Mouse (Mus musculus): ENCODE measurements at regions not wholly inside any gene's neighbourhood (a gene's known extent, or its start where the extent isn't known, plus 50 kb on each side); places are given as distances from the start of the nearest gene placed in this dataset.

- no peak for DNase-seq (ENCODE audit: low spot score in 2 of 2)
These were observed 271.9 kb upstream of the Mettl25 start for GRCm38 (mm10) chr10:106113083-106113482.

DNA sequence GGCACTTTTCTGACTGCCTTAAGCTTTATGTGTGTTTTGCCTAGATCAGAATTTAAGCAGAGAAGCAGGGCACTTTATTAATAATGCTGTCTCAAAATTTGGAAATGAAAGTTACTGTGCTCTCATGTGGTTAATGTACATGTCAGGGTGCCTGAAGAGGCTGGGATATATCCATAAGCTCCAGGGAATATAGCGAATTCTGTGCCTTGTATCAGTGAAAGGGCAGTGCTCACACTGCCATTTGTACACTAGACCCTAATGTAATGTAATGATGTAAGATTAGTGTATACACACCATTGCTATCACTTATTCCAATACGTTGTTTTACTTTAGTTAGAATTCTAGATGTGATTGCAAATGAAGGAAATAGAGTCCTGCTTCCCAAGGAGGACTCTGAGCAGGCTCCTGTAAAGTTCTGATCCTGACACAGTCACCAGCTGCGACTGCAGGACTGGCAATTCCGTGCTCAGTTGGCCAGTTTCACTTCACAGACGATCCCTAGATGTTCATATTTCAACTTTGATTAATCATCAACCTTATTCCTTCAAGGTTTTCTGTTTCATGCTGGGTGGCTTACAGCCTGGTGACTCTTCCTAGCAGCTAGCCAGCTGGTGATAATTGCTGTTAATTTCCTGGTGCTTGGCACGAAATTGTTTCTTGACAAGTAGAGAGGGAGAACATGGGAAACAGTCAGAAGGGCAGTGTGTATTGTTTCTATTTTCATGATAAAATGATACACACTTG is 273.7 kb upstream of the Mettl25 start:
- no peak for DNase-seq (ENCODE audit: low spot score in 2 of 2)

DNA sequence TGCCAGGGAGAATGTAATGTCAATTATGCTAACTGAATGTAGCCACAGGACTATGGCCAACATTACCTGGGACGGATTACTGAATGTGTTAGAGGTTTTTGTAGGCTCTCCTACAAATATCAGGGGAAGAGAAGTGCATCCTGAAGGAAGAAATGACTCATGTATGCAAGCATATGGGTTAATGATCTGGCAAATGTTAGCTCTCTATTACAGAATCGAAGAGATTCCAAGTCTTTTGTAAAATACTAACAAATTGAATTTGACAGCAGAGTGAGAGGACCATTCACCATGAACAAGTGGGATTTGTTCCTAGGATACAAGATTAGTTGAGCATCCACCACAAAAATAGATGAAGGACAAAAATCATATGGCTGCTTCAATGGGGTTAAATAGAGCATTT is 280.6 kb upstream of the Mettl25 start:
- peak in 1 of 2 experiments; percentile 26 for DNase-seq (ENCODE audit: low spot score in 2 of 2)

DNA sequence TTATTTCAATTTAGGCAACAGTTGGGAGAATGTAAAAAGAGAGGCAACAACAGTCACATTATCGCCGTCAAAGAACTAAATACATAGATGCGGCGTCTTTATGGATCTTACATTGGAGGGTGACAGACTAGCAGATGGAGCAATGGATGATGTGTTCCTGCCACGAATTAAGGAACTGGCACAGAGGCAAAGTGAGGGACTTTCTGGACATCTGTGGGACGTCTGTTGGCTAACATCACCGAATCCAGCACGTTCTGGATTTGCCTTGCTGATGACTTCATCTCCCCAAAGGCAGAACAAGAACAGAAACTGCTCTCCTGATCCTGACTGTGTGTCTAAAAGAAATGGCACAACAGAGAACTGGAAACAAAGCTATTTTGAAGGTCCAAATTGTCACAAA is 281.8 kb upstream of the Mettl25 start:
- DNase-seq (ENCODE audit: low spot score in 2 of 2): peak; percentile 20 to 49

DNA sequence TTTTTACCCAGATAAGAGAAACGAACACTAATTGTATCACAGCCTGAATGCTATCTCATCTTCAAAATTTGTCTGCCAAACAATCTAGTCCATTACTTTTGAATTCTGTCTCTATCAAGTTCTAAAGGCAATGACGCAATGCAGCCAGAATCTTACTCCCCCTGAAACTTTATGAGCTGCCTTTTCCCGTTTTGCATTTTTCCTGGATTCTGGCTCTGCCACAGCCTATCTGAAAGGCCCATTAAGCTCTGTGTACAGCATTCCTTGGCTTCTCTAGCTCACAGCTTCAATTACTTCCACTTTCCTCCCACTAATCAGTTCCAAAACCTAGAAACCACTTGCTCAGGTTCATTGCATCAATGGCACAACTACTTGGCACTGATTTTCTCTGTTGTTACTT is 298.0 kb upstream of the Ppfia2 start:
- no peak for DNase-seq (ENCODE audit: low spot score in 2 of 2)

- no peak for DNase-seq (ENCODE audit: low spot score in 2 of 2)
These were observed 295.7 kb upstream of the Ppfia2 start for GRCm38 (mm10) chr10:106174433-106174832.

GRCm38 (mm10) chr10:106179651-106180050 is 290.5 kb upstream of the Ppfia2 start:
- no peak for DNase-seq (ENCODE audit: low spot score in 2 of 2)

DNA sequence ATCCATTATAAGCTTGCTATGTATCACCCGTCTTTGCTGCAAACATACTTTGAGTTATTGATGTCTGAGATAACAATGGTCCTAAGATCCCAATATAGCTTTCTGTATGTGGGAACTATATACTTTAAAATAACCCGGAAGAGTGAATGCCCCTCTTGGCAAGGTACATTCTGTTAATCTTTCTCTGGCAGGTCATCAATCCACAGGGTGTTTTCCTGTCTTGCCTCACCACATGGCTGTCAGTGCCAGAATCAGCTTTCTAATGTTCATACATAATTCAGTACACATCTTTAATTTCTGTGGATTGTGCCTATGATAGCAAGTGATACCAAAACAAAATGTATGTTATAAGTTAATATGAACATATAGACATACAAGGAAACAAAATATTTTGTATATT is 267.6 kb upstream of the Ppfia2 start:
- no peak for DNase-seq (ENCODE audit: low spot score in 2 of 2)

DNA sequence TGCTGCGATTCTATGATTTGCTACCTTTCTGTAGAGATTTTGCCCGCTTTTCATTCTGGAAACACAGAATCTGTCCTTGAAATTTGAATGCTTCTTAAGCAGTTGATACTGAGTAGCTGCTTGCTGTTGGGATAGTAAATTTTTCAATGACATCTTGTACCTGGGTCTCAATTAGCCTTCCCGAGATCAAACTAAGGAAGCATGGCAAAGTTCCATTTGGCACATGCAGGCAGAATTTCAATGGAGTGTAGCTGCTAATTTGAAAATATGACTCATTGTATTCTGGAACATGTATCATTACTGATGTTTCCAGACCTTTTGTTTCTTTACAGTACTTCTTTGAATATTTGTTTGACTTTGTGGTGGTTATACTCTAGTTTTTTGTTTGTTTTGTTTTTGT is 245.9 kb upstream of the Ppfia2 start:
- DNase-seq (ENCODE audit: low spot score in 2 of 2): no peak

DNA sequence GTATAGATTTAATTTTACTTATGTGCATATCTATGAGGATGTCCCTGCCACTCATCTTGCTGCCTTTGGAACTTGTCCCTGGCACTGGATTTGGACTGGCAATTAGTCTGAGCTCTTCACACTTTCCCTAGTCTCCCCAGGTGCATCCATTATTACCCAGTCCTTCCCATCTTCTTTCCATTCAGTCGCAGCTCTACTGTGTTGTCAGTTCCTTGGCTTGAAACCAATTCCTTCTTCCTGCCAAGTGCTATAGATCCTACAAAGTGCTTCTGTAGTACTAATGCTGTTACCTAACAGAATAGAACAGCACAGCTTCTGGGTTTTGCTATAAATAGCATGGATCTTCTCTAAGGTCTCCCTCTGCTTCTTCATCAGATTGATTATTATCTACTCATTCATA is 228.0 kb upstream of the Ppfia2 start:
- DNase-seq (ENCODE audit: low spot score in 2 of 2): no peak

- peak in 1 of 2 experiments; percentile 34 for DNase-seq (ENCODE audit: low spot score in 2 of 2)
These were observed 216.0 kb upstream of the Ppfia2 start for GRCm38 (mm10) chr10:106254106-106254505.

DNA sequence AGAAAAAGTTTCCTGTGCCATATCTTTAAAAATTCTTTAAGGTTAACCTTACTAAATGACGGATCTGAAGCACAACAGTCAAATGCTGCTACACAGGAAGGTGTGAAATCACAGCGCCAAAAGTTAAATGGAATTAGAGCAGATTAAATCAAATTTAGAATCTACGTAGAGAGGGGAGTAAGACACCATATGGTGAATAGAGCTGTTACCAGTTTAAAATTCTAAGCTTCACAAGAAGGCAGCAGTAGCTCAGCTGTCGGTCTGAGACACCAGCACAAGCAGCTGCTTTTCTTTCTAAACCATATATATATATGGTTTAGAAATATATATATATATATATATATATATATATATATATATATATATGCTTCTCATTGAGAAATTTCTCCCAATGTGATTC is 210.3 kb upstream of the Ppfia2 start:
- DNase-seq (ENCODE audit: low spot score in 2 of 2): peak in 1 of 2 experiments; percentile 32

GRCm38 (mm10) chr10:106273335-106273734 is 196.8 kb upstream of the Ppfia2 start:
- no peak for DNase-seq (ENCODE audit: low spot score in 2 of 2)

GRCm38 (mm10) chr10:106289951-106290350 is 180.2 kb upstream of the Ppfia2 start:
- DNase-seq (ENCODE audit: low spot score in 2 of 2): no peak

- DNase-seq (ENCODE audit: low spot score in 2 of 2): no peak
These were observed 179.4 kb upstream of the Ppfia2 start for GRCm38 (mm10) chr10:106290736-106291135.

DNA sequence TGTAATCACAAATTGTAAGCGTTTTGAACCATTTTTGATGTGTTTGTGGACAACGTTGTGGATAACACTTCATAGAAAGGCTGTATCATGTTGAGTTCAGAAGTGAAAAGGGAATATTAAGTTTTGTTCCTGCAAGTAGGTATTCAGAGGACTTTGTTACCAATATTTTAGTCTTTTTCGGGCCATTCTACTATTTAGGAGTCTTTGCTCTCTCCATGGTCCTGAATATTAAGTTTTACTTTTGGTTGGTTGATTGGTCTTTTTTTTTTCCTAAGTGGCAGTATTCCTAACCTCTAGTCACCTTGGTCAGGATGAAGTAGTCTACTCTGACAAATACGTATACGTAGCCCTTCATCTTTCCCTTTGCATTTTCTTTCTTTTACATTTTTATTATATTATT is 174.6 kb upstream of the Ppfia2 start:
- DNase-seq (ENCODE audit: low spot score in 2 of 2): no peak

GRCm38 (mm10) chr10:106335166-106335565 is 135.0 kb upstream of the Ppfia2 start:
- DNase-seq (ENCODE audit: low spot score in 2 of 2): no peak

DNA sequence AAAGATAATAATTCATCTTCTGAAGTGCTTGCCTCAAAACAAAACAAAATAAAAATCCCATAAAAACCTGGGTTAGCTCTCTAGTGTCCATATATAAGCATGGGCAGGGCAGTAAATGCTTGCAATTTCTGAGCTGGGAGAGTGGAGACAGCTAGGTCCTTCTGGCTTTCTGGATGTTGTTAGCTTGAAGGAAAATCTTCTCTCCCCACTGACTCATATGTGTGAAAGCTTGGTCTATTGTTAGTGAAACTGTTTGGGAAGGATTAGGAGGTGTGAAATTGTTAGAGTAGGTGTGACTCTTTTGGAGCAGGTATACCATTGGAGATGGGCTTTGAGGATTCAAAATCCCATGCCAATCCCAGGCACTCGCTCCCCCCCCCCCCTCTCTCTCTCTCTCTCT is 118.5 kb upstream of the Ppfia2 start:
- no peak for DNase-seq (ENCODE audit: low spot score in 2 of 2)

DNA sequence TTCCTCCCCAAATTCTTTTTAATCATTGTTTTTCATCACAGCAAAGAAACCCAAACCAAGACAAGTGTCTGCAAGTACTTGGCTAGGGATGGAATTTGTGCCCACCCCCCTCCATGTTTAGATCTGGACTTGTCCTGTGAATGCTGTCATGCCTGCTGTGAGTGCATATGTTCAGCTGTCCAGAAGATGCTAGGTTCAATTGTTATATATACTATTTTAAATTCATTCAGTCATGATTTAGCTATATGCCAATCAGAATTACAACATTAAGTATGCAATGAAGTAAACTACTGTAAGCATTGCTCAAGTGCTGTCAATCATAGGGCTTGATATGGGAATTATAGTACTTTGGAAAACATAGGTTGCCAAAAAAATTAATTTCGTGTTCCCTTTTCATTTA is 94.5 kb upstream of the Ppfia2 start:
- DNase-seq (ENCODE audit: low spot score in 2 of 2): no peak

DNA sequence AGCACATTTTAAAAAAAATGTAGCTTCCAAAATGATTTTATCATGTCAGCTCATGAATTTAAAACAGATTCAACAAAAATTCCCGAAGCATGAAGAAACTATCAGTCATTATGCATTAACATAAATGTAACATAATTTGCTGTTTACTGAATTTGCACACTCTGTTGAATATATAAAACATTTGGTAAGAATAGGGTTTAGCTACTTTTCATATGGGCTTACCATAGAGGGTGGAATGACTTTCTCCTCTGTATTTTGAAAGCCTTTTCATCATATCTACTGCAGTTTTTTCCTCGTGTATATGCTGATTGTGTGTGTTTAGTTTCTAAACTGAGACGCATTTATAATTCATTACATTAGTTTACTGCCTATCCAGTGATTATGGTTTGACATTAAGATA is 94.0 kb upstream of the Ppfia2 start:
- no peak for DNase-seq (ENCODE audit: low spot score in 2 of 2)

GRCm38 (mm10) chr10:106380628-106381027 is 89.5 kb upstream of the Ppfia2 start:
- peak in 1 of 2 experiments; percentile 52 for DNase-seq (ENCODE audit: low spot score in 2 of 2)

DNA sequence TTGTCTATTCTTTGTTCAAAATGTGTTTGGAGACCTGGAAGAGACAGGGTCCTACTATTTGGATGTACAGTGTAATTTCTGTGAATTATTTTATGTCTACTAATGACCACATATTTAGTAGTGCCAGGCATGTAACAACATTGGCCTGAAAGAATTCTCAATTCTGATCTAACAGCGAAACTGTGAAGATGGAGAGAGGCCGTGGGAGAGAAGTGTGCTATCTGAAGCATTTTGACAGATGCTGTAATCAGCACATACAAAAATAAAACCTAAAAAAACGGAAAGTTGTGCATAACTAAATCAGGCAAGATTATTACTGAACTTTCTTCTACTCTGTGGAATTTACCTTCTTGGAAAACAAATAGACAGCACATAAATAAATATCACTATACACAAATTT is 61.4 kb upstream of the Ppfia2 start:
- peak in 1 of 2 experiments; percentile 36 for DNase-seq (ENCODE audit: low spot score in 2 of 2)

DNA sequence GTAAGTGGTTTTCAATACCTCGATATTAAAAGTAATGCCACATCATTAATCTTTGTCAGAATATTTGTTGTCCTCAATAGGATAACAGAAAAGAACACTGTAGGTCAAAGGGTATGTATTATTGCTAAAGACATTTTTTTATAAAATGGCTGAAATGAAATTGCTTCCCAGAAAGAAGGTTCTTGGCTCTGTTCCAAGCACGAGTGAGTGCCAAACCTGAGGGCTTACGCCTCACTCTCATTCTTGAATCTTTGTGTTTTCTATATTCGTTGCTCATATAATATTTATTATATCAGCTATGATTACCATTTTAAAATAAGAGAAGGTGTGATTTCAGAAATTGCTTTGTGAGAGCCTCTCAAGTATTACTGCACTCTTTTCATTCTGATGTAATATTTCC is 57.0 kb upstream of the Ppfia2 start:
- DNase-seq (ENCODE audit: low spot score in 2 of 2): no peak

- no peak for DNase-seq (ENCODE audit: low spot score in 2 of 2)
These were observed 55.1 kb upstream of the Ppfia2 start for GRCm38 (mm10) chr10:106414990-106415389.

Data from layer of hippocampus, adult 18-20 months (tissue).